Mouse (Mus musculus) adrenal gland, postnatal 4 days (tissue): Measurements from ENCODE around the gene Dynll2. TPM values are rescaled to one million over a fixed set of nuclear protein-coding genes. Genes with fewer than 3 reads are reported as not detected.
"Not testable (repeated sequence)": the region's sequence is repeated elsewhere in the genome, so short reads cannot be mapped to it uniquely, and the experiment has no call there.

Experiments
- DNase-seq, 2 experiments: peaks; one replicate each; pipeline ENCODE4 v3.0.0; 2021 to 2022; ENCODE audit warnings: low spot score in 2 of 2, mixed read lengths in 2 of 2
- total RNA-seq, 2 experiments: library from RNA; stranded (reverse); gene quantifications; 2 replicates each; pipeline ENCODE4 v1.2.3; 2021

Gene Dynll2
- total RNA-seq, 2 experiments from 2014 or later, result 143 to 154 TPM

GRCm38 (mm10) chr11:87999751-88000150 is 12.4 kb upstream of the Dynll2 start:
- no peak for DNase-seq

DNA sequence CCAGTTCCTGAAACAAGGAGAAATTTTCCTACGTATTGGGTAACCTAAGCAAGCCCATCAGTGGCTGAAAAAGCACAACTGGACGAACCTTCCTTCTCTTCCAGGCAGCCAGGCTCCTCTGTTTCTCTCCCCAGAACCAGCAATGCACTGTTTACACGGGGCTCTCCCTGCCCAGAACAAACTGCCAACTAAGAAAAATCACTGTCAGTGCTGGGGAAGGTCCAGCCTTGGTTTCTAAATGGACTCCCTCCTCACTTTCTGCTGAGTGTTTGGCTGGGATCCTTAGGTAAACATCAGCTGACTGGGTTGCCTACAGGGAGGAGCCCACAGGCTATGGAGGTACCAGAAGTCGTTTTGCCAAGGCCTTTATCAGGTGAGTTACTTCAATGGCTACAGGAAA is 4.5 kb upstream of the Dynll2 start:
- no peak for DNase-seq

DNA sequence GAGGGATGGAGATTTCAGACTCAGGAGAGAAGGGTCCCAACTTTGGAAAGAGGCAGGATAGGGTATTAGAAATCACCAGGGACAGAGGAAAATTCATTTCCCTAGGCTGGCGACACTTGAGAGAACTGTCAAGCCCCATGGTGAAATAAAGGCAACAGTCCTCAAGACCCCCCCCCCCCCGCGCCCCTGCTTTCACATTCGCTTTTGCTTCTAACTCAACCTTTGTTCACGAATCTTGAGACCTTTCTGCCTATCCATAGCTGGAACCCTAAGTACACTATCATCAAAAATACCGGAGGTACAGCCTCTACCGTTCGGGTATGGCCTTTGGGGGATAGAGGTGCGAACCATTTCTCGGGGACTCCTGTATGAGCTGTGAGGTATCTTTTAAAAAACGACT is 528 bp upstream of the Dynll2 start:
- no peak for DNase-seq

- DNase-seq, result peak in 1 of 2 experiments; percentile 50
These were observed 1.1 kb downstream of the Dynll2 start for GRCm38 (mm10) chr11:87986141-87986741.

DNA sequence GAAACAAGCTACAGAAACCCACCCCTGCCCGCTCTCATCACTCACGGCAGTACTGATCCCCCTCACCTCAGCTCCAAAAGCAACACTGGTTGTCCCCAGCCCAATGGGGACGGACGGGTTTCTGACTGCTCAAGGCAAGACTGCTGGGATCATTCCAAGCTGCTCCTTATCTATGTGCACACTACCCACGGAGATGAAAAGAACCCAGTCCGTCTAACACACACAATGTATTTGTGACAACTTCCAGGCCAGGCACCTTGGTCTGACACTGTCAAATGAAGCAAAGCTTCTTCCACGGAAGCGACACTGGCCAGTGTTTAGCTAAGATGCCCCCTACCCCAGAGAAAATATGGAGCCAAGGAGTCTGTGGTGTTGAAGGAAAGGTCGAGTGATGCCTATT is 1.7 kb downstream of the Dynll2 start:
- DNase-seq, result no peak

GRCm38 (mm10) chr11:87984571-87984970 is 2.8 kb downstream of the Dynll2 start:
- no peak for DNase-seq

DNA sequence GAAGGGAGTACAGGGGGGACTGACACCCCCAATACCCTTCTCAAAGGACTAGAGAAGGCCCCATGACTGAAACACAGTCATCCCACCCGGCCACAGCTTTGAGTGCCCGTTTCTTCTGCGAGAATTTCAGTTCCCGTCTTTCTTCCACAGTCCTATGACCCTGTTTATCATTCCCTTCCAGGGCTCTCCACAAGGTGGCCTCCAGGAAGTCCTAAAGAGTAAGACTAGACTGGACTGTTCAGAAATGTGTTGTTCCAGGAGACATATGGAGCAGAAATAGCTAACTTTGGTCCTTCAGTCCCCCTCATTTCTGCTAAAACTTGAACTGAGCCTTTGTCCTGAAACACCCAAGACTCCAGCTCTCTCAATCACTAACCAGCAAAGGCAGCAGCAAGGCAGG is 8.4 kb downstream of the Dynll2 start:
- DNase-seq, result no peak

DNA sequence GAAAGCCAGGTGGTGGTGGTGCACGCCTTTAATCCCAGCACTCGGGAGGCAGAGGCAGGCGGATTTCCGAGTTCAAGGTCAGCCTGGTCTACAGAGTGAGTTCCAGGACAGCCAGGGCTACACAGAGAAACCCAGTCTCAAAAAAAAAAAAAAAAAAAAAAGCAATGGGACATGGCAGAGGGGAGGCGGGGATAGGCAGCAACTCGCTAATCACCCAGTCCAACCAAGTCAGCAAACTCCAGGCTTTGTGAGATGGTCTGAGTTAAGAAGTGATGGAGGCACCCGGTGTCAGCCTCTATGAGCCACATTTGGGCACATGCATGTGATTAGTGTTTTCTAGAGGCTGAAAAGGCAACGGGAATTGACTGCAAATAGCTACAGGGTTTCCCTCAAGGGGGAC is 10.3 kb downstream of the Dynll2 start:
- DNase-seq, result not testable (repeated sequence)

- peak in 1 of 2 experiments; percentile 44 for DNase-seq
These were observed 12.7 kb downstream of the Dynll2 start for GRCm38 (mm10) chr11:87974477-87975181.

- DNase-seq, result no peak
These were observed 13.6 kb downstream of the Dynll2 start for GRCm38 (mm10) chr11:87973559-87974305.

DNA sequence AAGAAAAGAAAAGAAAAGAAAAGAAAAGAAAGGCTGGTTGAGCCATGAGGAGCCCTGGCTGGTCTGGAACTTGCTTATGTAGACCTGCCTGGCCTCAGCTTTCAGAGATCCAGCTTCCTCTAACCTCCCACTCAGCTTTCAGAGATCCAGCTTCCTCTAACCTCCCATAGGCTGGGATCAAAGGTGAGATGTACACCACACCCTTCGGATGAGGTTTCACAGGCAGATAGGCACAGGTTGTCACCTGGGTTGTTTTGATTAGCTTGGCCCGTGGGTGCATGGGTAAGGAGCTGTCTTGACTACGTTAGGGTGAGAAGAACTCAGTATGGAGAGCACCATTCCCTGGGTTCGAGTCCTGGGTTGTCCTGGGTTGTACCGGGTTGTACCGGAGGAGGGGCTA is 14.5 kb downstream of the Dynll2 start:
- DNase-seq, result no peak

DNA sequence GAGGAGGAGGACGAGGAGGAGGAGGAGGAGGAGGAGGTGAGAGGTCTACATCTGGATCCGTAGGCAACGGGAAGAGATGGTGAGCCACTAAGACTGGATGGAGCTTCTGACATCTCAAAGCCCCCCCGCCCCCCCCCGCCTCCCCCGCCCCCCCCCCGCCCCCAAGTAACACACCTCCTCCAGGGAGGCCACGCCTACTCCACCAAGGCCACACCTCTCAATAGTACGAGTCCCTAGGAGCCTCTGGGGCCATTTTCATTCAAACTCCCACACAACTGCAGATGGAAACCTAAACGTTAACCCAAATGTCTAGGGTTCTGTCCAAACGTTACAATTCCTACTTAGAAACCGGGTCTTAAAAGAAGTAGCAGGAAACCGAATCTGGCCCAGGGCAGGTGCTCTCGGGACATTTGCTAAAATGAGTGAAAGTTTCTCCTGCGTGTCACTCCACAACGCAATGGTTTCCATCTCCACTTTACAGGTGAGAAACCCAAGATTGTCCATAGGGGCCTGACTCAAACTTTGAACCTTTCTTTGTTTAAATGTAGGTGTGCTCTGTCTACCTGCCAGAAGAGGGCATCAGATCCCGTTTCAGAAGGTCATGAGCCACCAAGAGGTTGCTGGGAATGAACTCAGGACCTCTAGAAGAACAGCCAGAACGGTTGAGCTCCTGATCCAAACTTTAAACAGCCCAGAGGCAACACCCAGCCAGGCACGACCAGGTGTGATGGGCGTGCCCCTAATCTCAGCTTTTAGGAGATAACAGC is 18.8 kb downstream of the Dynll2 start:
- DNase-seq, result no peak

DNA sequence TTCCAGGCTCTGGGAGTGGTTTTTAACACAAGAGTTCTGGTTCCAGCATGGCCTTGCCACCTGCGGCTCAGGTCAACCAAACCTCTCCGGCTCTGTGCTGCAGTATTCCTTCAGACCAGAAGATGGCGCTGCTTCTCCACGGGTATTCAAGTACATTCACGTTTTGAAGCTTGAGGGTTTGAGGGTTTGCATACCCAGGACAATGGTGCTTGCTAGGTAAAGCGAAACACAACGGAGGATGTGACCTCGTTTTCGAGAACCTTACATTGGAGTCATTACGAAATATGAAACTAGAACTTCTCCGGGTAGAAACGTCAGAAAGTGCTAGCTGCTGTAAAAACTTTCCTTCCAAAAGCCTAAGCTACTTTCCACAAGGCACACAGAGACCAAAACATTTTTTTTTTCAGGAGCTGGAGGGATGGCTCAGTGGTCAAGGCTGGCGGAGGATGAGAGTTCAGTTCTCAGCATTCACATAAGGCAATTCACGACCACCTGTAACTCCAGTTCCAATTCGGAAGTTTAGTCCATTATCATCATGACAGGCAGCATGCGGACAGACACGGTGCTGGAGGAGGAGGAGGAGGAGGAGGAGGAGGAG is 19.5 kb downstream of the Dynll2 start:
- DNase-seq, result peak; percentile 36 to 61

DNA sequence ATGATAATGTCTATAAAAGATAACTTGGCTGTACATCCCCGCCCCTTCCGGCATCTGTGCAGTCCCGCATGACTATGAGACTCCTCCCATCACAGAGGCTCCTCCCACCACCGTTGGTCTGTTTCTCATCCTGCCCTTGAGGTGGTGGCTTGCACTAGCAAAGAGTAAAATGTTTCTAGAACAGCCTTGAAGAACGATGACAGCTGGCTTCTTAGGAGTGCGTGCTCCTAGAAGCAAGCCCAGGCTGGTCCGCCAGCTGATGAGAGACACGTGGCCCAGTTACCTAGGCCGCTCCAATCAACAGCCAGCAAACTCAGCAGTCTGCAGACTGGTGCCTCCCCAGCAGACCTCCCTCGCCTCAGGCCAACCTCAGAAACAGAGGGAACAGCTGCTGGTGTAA is 21.1 kb downstream of the Dynll2 start:
- DNase-seq, result no peak

DNA sequence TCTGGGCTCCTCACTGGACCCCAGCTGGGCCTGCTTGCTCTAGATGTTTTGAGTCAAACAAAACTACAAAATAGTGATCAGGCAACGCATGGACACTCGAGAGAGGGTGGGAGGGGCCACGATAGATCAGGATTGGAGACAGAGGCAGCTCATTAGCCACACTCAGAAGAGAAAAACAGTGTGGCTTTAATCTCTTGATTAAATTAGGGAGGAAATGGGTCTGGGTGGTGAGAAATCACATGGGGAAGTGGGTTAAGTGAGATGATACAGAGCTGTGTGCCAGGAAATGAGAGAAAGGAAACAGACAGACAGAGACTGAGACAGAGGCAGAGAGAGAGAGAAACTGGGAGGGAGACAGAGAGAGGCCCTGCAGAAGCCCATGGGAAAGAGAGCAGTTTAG is 22.0 kb downstream of the Dynll2 start:
- no peak for DNase-seq

GRCm38 (mm10) chr11:87957066-87957465 is 30.3 kb downstream of the Dynll2 start:
- no peak for DNase-seq

GRCm38 (mm10) chr11:87955144-87955543 is 32.2 kb downstream of the Dynll2 start:
- DNase-seq, result no peak

DNA sequence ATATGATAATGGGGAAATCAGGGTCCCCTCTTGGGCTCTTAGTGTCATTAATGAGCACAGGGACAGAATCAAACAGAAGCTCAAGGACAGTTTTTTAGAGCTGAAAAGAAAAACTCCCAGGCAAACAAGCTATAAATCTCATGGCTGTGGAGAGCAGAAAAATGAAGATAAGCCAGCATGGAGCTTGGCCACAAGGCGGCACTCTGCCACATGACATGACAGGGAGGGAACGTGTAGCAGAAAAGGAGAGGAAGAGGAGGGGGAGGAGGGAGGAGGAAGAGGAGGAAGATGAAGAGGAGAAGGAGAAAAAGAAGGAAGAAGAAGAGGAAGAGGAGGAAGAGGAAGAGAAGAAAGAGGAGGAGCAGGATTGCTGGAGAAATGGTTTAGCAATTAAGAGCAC is 37.3 kb downstream of the Dynll2 start:
- DNase-seq, result no peak

GRCm38 (mm10) chr11:87935467-87935866 is 51.9 kb downstream of the Dynll2 start:
- DNase-seq, result no peak

DNA sequence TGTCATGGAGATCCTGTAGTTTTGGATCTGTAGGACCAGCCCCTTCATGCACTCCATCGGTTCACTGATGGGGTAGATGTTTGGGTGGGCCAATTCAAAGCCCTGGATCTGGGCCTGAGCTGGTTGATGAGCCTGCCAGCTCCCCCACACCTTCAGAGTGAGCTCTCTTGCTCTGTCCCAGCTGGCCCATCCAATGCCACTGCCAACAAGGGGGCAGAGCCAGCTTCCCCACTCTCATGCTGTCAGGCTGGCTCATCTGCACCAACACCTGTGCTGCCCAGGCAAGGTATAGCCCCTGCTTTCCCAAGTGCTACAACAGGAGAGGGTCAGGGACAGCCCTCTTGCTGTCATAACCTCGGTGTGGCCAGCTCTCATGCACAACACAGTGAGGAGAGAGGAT is 53.6 kb downstream of the Dynll2 start:
- DNase-seq, result no peak

DNA sequence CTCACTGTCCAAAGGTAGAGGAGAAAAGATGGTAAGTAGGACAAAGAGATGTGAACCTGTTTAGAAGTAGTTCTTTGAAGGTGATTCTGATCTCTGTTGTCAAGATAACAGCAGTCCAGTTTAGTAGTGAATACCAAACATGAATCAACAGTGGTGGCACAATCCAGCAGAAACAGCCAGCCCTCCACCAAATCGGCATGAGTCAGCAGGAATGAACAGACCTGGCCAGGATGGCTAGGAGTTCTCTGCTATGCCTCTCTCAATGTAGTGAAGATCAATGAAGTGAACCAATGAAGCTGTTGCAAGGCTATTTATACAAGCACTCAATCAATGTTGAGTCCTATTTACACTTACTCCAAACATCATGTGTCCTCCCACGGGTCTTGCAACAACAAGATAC is 57.0 kb downstream of the Dynll2 start:
- no peak for DNase-seq
